Mouse (Mus musculus) lung, postnatal 0 days (tissue): ENCODE data around the gene Eml1. TPM values are rescaled to one million over a fixed set of nuclear protein-coding genes. Genes with fewer than 3 reads are reported as not detected.

Source experiments
- ATAC-seq: fragments of 200-750 bp; cut with Nextera tagmentation; 2 replicates; pipeline ENCODE4 v1.8.0; 2017; ENCODE audit warnings: moderate library complexity
- DNase-seq: peaks from one replicate; pipeline ENCODE4 v3.0.0-alpha.2; 2016; ENCODE audit warnings: low spot score
- H3K27ac ChIP-seq: fragments of 300-500 bp; sonication (generic); 2 replicates; pipeline ENCODE4 v1.5.1; 2014; ENCODE audit warnings: antibody characterized with exemption, mild to moderate bottlenecking, low read length, mixed read lengths
- H3K27me3 ChIP-seq: fragments of 300-500 bp; sonication (generic); replicated peaks from 2 replicates; pipeline ENCODE4 v1.6.1; 2014; ENCODE audit warnings: low read length, mixed read lengths; ENCODE audit not compliant: insufficient read depth
- H3K36me3 ChIP-seq: fragments of 300-500 bp; sonication (generic); 2 replicates; pipeline ENCODE4 v1.6.1; 2014; ENCODE audit warnings: low read length, mixed read lengths; ENCODE audit not compliant: insufficient read depth
- H3K4me1 ChIP-seq: fragments of 300-500 bp; sonication (generic); 2 replicates; pipeline ENCODE4 v1.6.1; 2014; ENCODE audit warnings: antibody characterized with exemption, low read depth, low read length, mixed read lengths; ENCODE audit not compliant: insufficient read depth
- H3K4me2 ChIP-seq: fragments of 300-500 bp; sonication (generic); replicated peaks from 2 replicates; pipeline ENCODE4 v1.6.1; 2014; ENCODE audit warnings: low read depth, mild to moderate bottlenecking, low read length, moderate library complexity, mixed read lengths
- H3K4me3 ChIP-seq: fragments of 300-500 bp; sonication (generic); 2 replicates; pipeline ENCODE4 v1.5.1; 2014; ENCODE audit warnings: low read depth, low read length
- H3K9ac ChIP-seq: fragments of 300-500 bp; sonication (generic); replicated peaks from 2 replicates; pipeline ENCODE4 v1.6.1; 2014; ENCODE audit warnings: low read depth, mild to moderate bottlenecking
- H3K9me3 ChIP-seq: fragments of 300-500 bp; sonication (generic); 2 replicates; pipeline ENCODE4 v1.6.1; 2016; ENCODE audit warnings: low read length, mixed read lengths
- CTCF ChIP-seq: IDR thresholded peaks from 2 replicates; pipeline ENCODE4 v1.5.1; 2016; ENCODE audit warnings: antibody characterized with exemption, mild to moderate bottlenecking
- EP300 ChIP-seq: IDR thresholded peaks from 2 replicates; pipeline ENCODE4 v1.6.1; 2016; ENCODE audit warnings: antibody characterized with exemption, mild to moderate bottlenecking, control low read depth
- WGBS: fragments of 180-500 bp; shearing (Covaris S2); extraction: QIAGEN DNeasy Blood & Tissue Kit; methylation state at CpG from one replicate; pipeline ENCODE4 v1.1.7; 2014; 5-methylcytosine and 5-hydroxymethylcytosine counted together
- polyA plus RNA-seq: library from polyadenylated mRNA; unstranded; fragments of >200 nt; fragmentation: Nextera tagmentation; extraction: Ambion mirVana; gene quantifications from 2 replicates; pipeline ENCODE4 v1.2.1, GENCODE M21; 2015

The Eml1 gene
- polyA plus RNA-seq, 1 experiment from 2014 or later: 55.0 TPM

- ATAC-seq (no peak), DNase-seq (peak; percentile 32)
- Histone ChIP-seq H3K4me2 (no peak overlapping the region), H3K27me3 (no peaks in the 10 kb centered on the region), H3K4me3 (no peak overlapping the region), H3K9ac (no peak overlapping the region), H3K27ac (no peak overlapping the region), H3K4me1 (no peaks in the 10 kb centered on the region), H3K9me3 (no peaks in the 10 kb centered on the region), H3K36me3 (no peaks in the 10 kb centered on the region)
- peak; percentile 70 for TF ChIP-seq CTCF
- TF ChIP-seq EP300: no peak
- WGBS: 88% methylated on average over 3 of the region's 3 CpGs
Measured at GRCm38 (mm10) chr12:108563238-108563637, 192.5 kb downstream of the Eml1 start.

- 79% methylated on average over 12 of the region's 12 CpGs for WGBS
- no peaks in the 10 kb centered on the region for H3K36me3 ChIP-seq
- no peaks in the 10 kb centered on the region for H3K9me3 ChIP-seq
- ATAC-seq (no peak), DNase-seq (no peak)
- H3K4me1 ChIP-seq: no peaks in the 10 kb centered on the region
- no peak for TF ChIP-seq EP300
- no peak for TF ChIP-seq CTCF
- H3K27ac ChIP-seq: no peak overlapping the region
- no peak overlapping the region for H3K4me2 ChIP-seq
- no peaks in the 10 kb centered on the region for H3K27me3 ChIP-seq
- H3K4me3 ChIP-seq: no peak overlapping the region
- H3K9ac ChIP-seq: no peak overlapping the region
Measured at GRCm38 (mm10) chr12:108564910-108565506, 194.3 kb downstream of the Eml1 start.

GRCm38 (mm10) chr12:108579156-108579871 is 208.6 kb downstream of the Eml1 start:
- TF ChIP-seq EP300 (no peak), CTCF (no peak)
- Histone ChIP-seq H3K27ac (no peak overlapping the region), H3K4me3 (no peak overlapping the region), H3K4me2 (no peak overlapping the region), H3K9me3 (no peaks in the 10 kb centered on the region), H3K27me3 (no peaks in the 10 kb centered on the region), H3K36me3 (no peaks in the 10 kb centered on the region), H3K9ac (no peak overlapping the region), H3K4me1 (no peaks in the 10 kb centered on the region)
- ATAC-seq (no peak), DNase-seq (no peak)
- 75% methylated on average over 7 of the region's 7 CpGs for WGBS

GRCm38 (mm10) chr12:108583775-108584174 is 213.0 kb downstream of the Eml1 start:
- no peak overlapping the region for H3K9ac ChIP-seq
- TF ChIP-seq CTCF (no peak), EP300 (peak; percentile 67; the same call in 1 of the 2 replicates)

More at GRCm38 (mm10) chr12:108583775-108584174, 213.0 kb downstream of the Eml1 start:
- no peak overlapping the region for H3K27ac ChIP-seq
- no peak overlapping the region for H3K4me2 ChIP-seq
- ATAC-seq: peak; percentile 40; the same call in 1 of the 2 replicates
- H3K36me3 ChIP-seq: no peaks in the 10 kb centered on the region
- WGBS: 39% methylated on average over 1 of the region's 1 CpGs
- H3K4me3 ChIP-seq: no peak overlapping the region
- no peaks in the 10 kb centered on the region for H3K27me3 ChIP-seq
- H3K4me1 ChIP-seq: no peaks in the 10 kb centered on the region
- DNase-seq: peak; percentile 17
- H3K9me3 ChIP-seq: no peaks in the 10 kb centered on the region

Other genes starting within 250 kb of the Eml1 start
- 60.3 and 71.9 TPM in 2 replicates for gene Setd3, start 191.6 kb upstream of the Eml1 start, polyA plus RNA-seq
- 2.0 and 2.5 TPM in 2 replicates for gene Ccnk, start 191.4 kb upstream of the Eml1 start, polyA plus RNA-seq
- gene Ccdc85c, start 95.5 kb upstream of the Eml1 start, polyA plus RNA-seq: 4.1 and 4.5 TPM in 2 replicates
- 0.35 and 0.57 TPM in 2 replicates for gene Hhipl1, start 64.7 kb upstream of the Eml1 start, polyA plus RNA-seq
- 1.0 and 1.3 TPM in 2 replicates for gene Cyp46a1, start 36.6 kb upstream of the Eml1 start, polyA plus RNA-seq
- gene Evl, start 183.8 kb downstream of the Eml1 start, polyA plus RNA-seq: 43.9 and 45.5 TPM in 2 replicates